Mouse (Mus musculus) layer of hippocampus, adult 9-11 months (tissue): ENCODE results near the gene Kiss1.
A peak's percentile ranks its signal among the peaks of the same experiment; 100 is the strongest.

Source experiments
- DNase-seq: peaks from one replicate; pipeline ENCODE4 v3.0.0; 2022

The Kiss1 gene

DNA sequence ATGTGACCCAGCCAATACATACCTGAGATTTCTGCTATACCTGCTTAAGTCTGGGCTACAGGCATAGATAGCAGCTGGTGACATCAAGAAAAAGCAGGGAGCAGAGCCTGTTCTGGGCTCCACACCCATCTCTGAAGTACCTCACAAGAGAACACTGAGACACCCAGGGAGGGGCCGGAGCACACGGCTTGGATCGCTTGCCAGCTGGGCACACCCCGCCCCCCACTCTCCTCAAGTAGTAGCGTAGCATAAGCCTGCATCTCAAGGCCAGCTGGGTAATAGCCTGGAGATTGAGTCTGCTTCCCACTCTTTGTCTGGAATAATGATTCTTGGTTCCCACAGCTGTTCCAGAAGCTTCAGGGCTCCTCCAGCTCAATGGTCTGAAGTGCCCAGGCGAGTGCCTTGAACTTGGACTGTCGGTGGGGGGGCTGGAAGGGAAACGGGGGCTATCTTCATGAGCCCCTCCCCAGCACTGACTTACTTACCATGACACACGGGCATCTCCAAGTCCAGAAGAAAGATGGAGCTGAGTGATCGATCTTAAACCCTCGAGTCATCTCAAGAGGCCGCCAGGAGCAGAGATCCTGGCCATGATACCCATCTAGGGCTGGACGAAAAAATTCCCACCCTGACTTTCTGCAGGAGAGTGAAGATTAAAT lies at the start of gene Kiss1:
Gene Kiss1 (plus strand): TSS at position 609 of the 659 bp plus-strand sequence.
- peak; percentile 62 for DNase-seq

DNA sequence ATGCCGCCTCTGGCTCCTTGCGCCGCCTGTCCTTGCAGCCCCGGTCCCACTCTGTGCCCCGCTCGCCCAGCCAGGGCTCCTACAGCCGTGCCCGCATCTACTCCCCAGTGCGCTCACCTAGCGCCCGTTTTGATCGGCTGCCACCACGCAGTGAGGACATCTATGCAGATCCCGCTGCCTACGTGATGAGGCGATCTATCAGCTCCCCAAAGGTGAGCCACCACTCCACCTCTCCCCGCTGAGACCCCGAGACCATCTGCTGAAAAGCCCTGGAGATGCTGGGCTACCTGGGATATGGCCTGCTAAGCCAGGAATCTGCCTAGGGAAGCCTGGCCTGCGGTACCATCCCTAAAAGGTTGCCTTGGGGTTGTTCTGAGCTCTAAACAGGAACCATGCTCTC lies 47.5 kb upstream of the Kiss1 start:
- no peak for DNase-seq

DNA sequence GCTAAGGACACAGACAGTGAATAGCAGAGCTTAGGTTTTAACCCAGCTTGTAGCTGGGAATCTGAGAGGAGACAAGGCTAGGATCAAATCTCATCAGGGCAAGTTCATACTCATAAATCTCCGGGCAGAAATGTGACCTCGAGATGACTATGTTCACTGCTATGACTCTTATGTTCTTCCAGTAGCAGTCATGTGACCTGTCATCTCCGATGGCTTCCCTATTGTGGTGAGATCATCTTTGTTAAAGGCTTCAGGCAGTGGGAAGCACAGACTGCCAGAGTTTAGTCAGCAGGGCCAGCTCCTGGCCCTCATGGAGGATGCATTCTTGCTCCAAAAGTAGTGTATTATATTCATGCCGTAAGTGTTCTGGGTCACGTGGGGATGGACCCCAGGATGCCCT lies 44.7 kb upstream of the Kiss1 start:
- no peak for DNase-seq

DNA sequence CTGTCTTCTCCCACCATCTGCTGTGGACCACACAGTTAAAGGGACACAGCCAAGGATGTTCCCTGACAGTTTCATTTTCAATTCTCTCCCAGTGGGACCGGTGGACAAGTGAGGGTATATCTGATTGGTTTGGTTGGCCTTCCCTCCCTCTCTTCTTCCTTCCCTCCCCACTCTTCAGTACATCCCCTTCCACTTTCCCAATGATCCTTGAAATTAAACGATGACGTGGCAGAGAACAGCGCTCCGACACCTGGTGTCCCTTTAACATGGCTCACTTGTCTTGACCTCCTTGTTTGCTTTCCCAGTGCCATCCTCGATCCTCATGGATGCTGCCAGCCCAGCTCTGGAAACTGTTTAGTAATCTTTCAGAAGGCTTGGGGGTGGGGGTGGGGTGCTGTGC lies 43.1 kb upstream of the Kiss1 start:
- no peak for DNase-seq

DNA sequence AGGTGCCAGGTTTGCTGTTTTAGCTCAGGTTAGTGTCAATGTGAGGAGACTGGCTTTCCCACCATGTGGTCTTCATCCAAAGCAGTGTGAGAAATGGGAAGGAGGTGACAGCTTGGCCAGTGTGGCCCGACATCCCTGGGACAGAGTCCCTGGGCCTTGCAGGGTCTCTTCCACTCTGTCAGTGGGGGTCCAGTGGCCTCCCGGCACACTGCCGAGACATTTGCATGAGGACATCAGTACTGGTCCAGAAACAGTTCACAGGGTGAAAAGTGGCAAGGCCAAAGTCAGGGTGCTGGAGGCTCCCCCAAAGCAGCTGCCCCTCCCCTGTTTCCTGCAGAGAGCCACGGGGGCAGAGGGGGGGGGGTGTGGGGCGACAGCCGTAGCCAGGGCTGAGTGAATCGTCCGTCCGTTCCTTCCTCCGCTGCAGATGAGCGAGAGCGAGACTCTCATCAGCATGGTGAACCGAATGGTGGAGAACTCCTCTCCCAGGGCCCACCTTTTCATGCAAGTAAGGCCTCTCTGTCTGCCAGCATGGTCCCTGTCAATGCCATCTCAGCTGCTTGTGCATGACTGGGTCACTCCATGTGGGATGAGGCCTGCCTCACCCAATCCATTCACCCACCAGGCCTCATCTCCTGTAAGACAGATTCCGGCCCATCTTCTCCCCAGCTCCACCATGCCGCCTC lies 42.6 kb upstream of the Kiss1 start:
- no peak for DNase-seq

DNA sequence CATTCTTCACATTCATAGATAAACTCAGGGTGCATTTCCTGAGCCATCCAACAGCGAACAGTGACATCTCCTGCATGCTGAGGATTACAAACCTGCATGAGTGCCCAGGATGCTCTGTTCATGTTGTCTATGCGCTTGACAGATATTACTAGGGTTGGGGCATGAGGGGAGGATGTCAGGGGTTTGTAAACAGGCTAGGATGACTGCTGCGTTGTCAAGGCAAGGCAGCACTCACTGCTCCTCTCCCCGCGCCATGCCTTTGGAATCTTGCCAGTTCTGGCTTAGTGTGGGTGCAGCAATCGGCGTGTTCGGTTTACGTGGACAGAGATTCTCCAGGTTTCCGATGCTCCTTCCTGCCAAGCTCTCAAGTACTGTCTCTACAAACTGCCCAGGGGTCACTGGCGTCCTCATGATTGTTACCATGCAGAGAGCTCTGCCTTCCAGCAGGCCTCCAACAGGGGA lies 42.0 kb upstream of the Kiss1 start:
- DNase-seq, result peak; percentile 49

DNA sequence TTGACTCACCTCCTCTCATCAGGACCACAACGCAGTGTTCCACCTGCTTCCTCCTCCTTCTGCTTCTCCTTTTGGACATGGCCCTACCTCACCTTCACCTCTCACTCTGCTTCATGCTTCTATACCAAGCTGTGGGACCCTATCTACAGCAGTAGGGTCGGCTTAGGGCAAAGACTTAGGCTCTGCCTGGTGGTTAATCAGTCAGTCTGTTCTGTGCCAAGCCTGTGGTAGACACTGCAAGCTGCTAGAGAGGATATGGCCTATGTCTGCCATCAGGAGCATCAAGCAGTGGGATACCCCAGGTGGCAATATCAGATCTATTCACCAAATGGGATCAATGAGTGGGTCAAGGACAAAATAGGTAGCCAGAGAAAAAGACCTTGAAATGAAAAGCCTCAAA lies 41.1 kb upstream of the Kiss1 start:
- DNase-seq, result no peak

DNA sequence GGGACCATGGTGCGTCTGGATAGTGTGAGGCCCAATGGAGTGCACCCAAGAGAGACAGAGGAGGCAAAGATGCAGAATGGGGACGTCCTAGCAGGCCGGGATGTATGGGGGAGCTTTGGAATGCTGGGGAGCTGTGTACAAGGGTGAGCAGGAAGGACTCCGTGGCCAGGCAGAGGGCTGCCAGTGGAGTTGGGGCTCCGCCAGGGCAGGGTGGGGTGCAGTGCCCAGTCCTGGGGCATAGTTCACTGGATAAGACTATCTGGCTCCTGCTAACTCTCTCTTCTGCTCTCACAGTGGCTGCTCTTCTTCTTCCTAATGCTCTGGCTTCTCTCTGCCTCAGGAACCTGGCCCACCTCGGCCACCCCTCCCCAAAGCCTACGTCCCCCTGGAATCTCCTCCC lies 35.8 kb upstream of the Kiss1 start:
- DNase-seq, result no peak

DNA sequence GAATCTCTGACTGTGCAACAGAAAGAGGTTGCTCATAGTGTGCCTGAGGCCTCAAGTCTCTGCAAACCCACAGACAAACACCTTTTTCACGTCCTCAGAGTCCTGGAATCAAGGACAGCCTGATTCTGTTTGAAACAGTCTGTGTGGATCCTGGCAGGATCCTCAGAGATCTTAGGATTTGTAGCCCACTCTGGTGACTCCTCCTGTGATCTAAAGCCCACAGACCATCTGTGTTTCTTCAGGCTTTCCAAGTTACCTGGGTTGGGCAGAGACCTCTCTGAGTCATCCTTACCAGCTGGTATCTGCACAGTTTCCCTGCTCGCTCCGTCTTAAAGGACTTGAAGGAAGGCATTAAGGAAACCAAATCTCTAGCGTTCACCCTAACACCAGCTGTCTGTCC lies 34.6 kb upstream of the Kiss1 start:
- DNase-seq, result peak; percentile 42

DNA sequence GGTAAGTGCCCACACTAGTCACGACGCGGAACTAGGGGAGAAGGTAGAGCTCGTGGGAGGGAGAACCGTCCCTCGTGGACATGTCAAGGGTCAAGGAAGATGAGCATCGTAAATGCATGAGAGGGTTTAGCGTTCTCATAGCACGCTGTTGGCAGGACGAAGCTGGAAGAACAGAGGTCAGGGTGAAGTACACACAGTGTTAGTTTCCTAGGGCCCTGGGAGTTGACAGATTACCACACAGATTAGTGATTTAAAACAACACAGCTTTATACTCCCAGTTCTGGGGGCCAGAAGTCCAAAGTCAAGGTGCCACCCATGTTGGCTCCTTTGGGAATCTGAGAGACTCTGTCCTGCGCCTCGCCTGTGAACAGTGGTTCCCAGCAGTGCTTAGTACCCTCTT lies 33.8 kb upstream of the Kiss1 start:
- DNase-seq, result no peak

DNA sequence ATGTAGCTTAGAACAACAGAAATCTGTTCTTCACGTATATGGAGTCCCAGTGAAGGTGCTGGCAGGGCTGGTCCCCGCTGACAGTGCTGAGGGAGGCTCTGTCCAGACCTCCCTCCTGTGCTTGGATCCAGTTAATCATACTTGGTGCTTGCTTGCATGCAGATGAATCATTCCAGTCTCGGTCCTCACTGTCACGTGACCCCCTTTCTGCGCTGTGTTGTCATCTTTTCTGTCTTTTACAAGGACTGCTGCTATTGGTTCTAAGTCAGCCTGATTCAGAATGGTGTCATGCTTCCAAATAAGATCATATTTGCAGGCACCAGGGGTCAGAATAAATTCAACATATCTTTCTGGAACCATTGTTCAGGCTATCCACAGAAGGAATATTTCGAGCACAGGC lies 29.8 kb upstream of the Kiss1 start:
- no peak for DNase-seq

DNA sequence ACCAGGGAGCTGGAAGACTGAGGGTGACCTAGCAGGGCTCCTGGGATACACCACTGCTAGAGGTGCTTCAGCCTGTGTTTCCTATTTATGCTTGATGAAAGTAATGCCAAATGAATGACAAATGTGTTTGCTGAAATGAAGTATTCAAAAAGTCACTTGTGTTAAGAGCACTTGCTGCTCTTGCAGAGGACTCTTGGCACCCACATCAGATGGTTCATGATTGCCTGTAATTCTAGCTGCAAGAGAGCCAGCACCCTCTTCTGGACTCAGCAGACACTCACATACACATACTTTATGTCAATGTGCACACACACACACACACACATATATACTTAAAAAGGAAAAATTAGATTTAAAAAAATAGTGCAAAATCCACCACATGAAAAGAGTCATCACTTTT lies 29.1 kb upstream of the Kiss1 start:
- no peak for DNase-seq

DNA sequence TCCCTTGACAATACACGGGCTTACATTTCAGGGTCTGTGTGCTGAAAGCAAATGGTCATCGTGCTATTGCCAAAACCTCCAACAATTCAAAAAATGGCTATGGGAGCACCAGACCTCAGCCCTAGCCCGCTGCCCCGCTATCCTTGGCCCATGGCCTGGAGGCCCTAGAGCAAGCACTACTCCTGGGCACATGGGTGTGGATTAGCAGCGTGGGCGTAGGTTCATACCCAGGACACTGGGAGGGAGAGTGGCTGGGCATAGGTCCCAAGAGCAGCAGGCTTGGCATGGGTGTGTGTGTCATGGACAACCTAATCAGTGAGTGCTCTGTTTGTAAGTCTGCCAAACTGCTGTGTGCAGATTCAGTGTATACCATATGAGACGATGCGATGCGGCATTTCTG lies 25.3 kb upstream of the Kiss1 start:
- no peak for DNase-seq

DNA sequence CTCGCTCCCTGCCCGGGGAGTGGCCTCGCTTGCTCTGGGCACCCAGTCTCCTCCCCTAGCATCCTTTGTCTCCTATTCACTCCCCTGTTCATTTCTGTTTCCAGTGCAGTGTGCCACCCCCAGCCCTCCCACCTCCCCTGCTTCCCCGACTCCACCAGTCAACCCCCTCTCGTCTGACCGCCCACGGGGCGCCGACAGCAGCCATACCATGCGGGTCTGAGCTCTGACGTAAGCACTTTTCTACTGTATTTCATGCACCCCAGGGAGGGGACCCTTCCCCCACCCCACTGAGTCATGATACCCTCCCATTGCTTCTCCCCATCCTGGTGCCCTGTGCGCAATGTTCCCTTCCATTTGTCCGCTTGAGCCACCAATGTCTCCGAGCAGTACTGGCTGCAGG lies 22.9 kb upstream of the Kiss1 start:
- no peak for DNase-seq

DNA sequence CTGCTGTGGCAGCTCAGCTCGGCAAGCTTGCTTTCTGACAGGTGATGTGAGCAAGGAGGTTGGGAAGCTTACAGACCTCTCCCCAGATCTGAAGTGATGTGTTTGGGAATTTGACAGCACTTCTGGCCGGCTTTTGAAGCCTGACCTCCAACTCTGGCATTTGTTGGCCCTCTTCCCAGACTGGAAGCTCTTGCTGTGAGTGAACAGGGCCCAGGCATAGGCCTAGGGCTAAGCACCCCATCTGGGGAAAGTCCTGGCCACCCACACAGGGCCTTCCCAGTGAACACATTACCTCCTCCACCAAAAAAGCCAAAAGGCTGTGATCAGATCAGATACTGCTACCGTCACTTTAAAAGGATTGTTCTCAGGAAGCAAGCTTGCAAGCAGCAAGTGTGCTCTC lies 19.1 kb upstream of the Kiss1 start:
- DNase-seq, result no peak

DNA sequence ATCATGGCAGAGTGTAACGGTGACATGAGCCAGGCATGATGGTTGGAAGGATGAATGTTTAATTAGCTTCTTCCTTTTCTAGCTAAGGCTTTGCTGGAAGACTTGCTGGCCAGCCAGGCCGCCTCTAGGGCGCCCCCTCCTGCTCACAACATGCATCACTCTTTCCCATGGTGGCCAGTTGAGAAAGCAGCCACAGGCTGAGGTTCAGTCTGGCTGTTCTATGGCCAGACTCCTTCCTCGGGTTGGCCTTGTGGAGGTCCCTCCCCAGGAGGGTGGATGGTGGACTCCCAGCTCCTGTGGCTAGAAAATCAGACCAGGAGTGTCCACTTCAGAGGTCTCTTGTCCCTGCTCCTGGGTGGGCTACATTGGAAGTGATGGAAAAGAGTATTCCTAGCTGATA lies 14.8 kb upstream of the Kiss1 start:
- peak; percentile 43 for DNase-seq

DNA sequence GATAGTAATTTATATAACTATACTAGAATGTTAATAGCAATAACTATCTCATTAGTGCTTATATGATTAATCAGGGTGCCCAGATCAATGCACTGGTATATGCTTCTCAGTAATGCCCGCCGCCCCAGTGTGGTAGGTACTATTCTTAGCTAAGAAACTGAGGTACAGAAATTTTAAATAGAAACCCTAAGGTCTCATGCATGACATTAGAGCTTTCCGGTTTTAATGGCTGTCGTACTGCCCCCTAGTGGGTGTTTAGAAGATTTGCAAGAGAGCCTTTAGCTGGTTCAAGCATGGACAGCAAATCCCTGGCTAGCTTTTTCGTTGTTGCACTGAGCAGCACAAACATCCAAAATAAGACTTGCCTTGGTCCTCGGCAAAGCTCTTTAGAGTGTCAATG lies 14.4 kb upstream of the Kiss1 start:
- no peak for DNase-seq

DNA sequence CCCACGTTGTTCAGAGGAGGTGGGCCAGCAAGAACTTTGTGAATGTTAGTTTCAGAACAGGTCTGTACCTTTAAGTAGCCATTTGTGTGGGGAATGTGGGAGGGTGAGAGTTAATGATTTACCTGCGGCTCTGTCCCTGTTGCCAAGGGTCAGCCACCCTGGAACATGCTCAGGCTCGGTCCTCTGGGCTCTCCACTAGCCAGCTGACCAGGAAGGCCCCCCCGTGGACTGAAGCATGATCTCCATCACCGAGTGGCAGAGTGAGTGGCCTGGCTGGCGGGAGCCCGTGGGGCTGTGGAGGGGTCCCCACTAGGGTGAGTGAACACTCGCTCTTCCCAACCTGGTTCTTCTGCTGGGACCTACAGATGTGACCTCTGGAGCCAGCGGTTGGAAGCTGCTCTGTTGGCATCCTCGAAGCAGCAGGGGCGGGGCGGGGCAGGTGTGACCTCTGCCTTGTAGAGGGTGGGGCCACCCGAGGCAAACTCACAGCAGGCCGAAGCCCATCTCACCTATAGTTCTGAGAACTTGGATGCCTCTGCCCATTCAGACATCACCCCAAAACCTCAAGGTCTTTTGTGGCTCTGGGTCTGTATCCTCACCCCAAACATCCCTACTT lies 11.9 kb upstream of the Kiss1 start, which contains the start of gene Golt1a:
Gene Golt1a (plus strand): TSS at position 149 of the 616 bp plus-strand sequence.
- no peak for DNase-seq

DNA sequence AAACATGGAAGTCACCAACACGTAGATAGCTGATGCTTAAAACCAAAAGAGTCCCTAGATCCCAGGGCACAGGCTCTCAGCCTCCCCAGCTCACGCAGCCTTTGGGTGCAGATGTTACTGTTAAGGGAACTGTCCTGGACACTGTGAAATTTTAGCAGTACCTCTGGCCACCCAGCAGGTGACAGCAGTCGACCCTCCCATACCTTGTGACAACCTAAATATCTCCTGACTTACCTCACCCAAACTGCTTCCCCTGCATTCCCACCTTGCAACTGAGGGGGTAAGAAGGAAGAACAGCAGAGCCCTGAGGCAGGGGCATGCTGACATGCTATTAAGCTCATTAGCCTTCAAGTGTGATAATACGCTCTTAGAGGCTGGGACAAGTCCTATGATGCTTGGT lies 10.4 kb upstream of the Kiss1 start:
- DNase-seq, result no peak

DNA sequence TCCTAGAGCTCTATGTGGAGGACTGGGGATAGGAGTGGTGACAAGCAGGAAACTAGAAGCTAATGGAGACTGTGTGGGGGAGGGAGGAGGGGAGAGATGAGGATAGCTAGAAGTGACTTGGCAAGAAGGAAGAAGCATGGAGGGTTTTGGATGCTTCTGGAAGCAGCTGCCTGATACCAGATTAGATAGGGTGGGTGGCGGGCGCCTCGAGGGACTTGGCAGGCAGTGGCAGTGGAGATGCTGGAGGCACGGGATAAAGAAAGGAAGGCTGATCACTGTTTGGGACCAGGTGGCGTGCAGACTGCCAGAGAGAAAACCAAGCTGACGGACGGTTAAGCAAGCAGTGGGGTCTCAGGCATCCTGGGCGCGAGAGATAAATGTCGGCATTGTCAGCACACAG lies 9.7 kb upstream of the Kiss1 start:
- DNase-seq, result peak; percentile 84

DNA sequence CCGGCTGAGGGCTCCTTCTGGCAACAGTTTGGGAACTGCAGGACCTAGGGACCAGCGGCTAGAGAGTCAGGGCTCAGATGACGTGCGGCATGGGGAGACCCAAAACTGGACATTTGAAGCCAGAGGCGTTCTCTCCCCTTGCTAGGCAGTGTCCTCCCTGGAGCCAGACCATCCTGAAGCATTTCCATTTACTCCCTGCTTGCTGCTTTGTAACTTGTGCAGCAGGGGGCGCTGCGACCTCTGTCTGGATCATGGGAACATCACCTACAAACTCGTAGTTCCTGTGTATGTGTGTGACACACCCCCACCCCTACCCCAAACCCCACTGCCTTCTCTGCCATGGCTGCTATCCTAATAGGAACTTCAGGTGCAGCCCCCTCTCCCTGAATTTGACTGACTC lies 7.3 kb upstream of the Kiss1 start:
- DNase-seq, result no peak

DNA sequence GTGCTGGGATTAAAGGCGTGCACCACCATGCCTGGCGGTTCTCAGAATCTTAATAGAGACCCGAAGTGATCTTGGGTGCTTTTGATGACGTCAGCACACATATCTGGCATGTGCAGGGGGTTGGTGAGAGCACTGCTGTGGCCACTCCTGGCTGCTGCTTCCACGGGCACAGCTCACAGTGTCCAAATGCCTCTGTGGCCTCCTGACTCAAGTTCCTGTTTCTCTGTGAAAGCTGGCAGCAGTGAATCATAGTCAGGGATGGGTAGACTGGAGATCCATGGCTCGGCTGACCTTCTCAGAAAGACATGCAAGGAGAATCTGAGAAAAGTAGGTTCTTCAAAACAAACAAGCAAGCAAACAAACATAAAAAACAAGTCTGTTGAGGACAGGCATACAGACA lies 5.9 kb upstream of the Kiss1 start:
- DNase-seq, result no peak

DNA sequence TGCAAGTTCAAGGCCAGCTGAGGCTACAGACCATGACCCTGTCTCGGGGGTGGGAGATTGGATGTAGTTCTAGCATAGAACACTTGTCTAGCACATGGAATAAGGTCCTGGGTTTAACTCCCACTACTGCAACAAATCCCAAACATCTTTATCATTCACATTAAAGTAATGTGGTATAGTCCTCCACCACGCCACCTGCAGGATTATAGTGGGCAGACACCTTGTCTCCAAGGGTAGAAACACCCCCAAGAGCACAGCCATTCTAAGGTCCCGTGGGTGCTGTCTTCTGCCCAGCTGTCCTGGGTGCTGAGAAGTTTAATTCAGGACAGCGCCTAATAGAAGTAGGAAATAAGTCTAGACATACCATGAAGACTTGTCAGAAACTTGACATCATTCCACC lies 5.1 kb upstream of the Kiss1 start:
- no peak for DNase-seq

DNA sequence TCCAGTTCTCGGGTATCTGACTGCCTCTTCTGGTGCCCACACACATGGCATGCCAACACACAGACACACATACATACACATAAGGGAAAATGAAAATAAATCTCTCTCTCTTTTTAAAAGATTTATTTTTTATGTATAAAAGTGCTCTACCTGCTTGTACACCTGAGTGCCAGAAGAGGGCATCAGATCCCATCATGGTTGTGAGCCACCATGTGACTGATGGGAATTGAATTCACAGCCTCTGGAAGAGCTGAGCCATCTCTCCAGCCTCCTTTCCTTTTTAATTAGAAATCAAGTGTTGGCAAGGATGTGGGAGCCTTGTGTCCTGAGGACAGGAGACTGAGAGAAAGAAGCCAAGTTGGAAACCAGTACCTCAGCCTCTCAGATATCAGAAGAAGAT lies 4.5 kb upstream of the Kiss1 start:
- no peak for DNase-seq

DNA sequence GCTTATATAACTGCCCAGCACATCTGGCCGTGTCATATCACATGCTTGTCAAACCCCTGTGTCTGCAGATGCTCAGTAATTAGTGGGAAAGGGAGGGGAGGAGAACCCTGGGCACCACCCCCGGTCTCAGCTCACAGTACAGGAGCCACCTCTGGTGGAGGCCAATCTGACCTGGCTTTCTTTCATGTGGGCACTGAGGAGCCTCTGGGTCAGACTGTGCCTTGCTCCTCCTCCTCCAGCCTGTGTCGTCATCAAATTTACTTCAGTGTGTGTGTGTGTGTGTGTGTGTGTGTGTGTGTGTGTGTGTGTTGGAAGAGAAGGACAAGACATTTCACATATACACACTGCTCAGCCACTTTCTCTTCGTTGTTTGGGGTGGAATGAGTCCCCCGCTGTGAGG lies 1.7 kb downstream of the Kiss1 start:
- no peak for DNase-seq
